Mouse (Mus musculus): ENCODE measurements around the gene 0610009B22Rik. TPM values are rescaled to one million over a fixed set of nuclear protein-coding genes. Genes with fewer than 3 reads are reported as not detected.
"Not testable (repeated sequence)": the region's sequence is repeated elsewhere in the genome, so short reads cannot be mapped to it uniquely, and the experiment has no call there.

Gene 0610009B22Rik
- 95.4 and 101 TPM in 2 replicates for polyA plus RNA-seq (2016; fragmentation: Nextera tagmentation; extraction: Ambion mirVana)

DNA sequence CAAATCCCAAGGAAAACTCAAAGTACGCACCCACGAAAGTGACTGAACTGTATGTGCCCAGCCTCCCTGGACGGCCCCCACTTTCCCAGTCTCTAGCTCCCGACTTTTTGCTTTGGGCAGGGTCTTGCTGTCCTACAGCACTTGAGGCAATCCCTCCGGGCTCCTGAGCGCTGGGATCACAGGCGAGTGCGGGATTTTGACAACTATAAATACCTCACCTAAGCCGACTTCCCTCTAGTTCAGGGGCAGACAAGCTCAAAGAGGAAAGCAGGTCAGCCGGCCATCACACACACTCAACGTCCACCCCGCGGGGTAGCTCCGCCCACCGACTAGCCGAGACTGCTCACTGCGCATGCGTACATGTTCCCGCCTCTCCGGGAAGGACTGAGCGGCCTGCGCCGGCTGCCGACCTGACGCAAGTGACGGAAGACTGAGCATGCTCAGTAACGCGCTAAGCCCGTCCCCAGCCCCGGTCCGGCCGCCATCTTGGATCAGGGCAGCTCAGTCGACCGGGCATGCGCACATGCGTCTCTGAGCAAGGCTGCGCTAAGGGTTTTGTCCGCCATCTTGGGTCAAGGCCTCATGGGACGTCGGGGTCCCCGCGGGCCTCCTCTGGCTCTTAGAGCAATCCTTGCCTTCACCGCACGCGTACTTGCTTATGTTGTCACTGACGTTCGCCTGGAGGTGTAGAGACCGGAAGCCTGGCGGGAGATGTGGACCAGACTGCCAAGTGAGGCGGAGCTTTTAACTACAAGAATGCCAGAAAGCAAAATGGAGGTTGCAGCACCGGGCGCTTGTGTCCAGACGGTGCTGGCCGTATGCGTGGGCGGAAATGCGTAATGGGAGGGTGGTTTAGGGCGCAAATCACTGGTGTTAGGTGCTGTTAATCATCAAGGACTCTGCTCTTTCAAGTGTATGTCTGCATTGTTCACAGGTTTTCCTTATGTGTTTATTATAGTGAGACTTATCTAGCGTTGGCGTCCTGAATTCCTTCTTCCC is at the start of gene 0610009B22Rik:
TSS of gene 0610009B22Rik (minus strand) at position 545 of the 999 bp plus-strand sequence.
- ATAC-seq (ENCODE audit: low FRiP score) = peak; percentile 100
- under 1% methylated on average over 60 of the region's 60 CpGs for WGBS
- Histone ChIP-seq H3K9me3 (no peaks in the 10 kb centered on the region), H3K4me3 (replicated peaks) (peak within 1 kb of the TSS; percentile 53), H3K27ac (peak within 1 kb of the TSS; percentile 98), H3K9ac (peak within 1 kb of the TSS; percentile 76), H3K4me2 (peak within 1 kb of the TSS; percentile 62), H3K36me3 (replicated peaks) (peaks cover 10% of the 10 kb centered on the region), H3K27me3 (0 out of 2 replicates have a peak, but pooled peaks cover 3% of the 10 kb centered on the region), H3K4me1 (peaks cover 6% of the 10 kb centered on the region)

DNA sequence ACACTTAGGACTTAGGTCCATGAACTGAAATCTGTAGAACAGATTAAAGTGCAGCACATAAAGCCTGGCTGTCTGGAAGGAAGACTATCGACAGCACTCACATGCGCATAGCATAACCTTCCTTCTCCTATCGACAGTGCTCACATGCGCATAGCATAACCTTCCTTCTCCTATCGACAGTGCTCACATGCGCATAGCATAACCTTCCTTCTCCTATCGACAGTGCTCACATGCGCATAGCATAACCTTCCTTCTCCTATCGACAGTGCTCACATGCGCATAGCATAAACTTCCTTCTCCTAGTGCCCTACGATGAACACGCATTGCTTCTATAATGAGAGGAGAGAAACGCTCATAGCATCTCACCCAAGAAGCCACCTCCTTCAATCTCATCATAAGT is 45.5 kb upstream of the 0610009B22Rik start:
- not testable (repeated sequence) for H3K9ac ChIP-seq; H3K27me3 ChIP-seq; ATAC-seq (ENCODE audit: low FRiP score); H3K4me3 ChIP-seq (replicated peaks); H3K4me1 ChIP-seq; H3K4me2 ChIP-seq; H3K27ac ChIP-seq; H3K9me3 ChIP-seq
- peaks cover 32% of the 10 kb centered on the region for H3K36me3 ChIP-seq (replicated peaks)
- 98% methylated on average over 13 of the region's 13 CpGs for WGBS

DNA sequence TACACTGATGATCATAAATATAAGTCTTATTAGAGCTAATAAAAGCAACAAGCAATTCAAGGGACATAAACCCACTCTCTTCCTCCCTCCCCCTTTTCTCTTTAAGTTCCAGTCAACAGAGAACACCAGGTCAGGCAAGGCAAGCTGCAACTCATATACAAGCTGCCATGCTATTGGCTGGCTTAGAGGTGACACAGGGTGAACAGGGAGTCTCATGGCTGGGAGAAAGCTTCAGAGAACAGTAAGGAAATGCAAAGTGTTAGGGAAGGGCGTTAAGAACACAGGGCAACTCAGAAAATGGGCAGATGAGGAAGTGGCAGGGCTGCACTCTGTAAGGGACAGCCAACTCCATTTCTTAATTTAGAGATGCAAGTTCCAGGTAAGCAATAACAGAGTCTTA is 44.2 kb upstream of the 0610009B22Rik start:
- no peak for ATAC-seq (ENCODE audit: low FRiP score)
- Histone ChIP-seq H3K4me1 (no peaks in the 10 kb centered on the region), H3K27ac (no peak overlapping the region), H3K36me3 (replicated peaks) (peaks cover 32% of the 10 kb centered on the region), H3K9ac (no peak overlapping the region), H3K4me3 (replicated peaks) (no peak overlapping the region), H3K4me2 (no peak overlapping the region), H3K9me3 (no peaks in the 10 kb centered on the region), H3K27me3 (no peaks in the 10 kb centered on the region)
- WGBS = 84% methylated on average over 1 of the region's 1 CpGs

DNA sequence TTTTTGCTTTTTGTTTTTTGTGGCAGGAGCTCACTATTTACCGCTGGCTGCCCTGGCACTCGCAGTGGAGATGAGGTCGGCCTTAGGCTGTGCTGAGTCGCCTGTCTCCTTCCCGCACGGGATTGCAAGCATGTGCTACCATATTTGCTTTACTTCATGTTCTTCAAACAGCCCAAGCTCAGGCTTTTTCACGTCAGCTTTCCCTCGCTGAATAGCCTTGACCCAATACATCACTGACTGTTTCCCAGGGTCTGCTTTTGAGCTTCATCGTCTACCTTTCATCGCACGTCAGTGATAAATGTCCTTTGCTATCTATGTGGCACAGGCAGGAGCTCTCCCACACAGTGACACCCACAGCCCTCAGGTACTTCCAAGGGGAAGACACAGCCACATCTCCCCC is 32.4 kb upstream of the 0610009B22Rik start:
- Histone ChIP-seq H3K4me3 (replicated peaks) (no peak overlapping the region), H3K36me3 (replicated peaks) (peaks cover 59% of the 10 kb centered on the region), H3K27ac (no peak overlapping the region), H3K4me1 (no peaks in the 10 kb centered on the region), H3K9ac (no peak overlapping the region), H3K27me3 (no peaks in the 10 kb centered on the region), H3K9me3 (no peaks in the 10 kb centered on the region), H3K4me2 (no peak overlapping the region)
- WGBS = 93% methylated on average over 11 of the region's 11 CpGs
- no peak for ATAC-seq (ENCODE audit: low FRiP score)

DNA sequence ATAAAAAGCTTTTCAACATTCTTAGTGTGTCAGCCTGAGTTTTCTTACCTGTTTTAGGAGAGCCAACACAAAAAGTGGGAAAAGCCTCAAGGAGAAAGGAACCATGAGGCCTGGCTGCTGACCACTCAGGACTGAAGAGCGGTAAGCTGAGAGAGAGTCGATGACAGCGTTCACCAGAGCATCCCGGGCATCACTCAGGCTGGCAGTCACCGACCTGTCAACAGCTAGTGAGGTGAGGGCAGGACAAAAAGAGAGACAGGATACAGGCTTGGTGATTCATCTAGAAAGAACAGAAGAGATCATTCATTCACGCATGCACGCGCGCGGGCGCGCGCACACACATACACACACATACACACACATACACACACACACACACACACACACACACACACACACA is 18.4 kb upstream of the 0610009B22Rik start:
- peaks cover 65% of the 10 kb centered on the region for H3K36me3 ChIP-seq (replicated peaks)
- H3K4me3 ChIP-seq (replicated peaks) = no peak overlapping the region
- H3K4me1 ChIP-seq = no peaks in the 10 kb centered on the region
- H3K9ac ChIP-seq = no peak overlapping the region
- H3K27ac ChIP-seq = no peak overlapping the region
- no peaks in the 10 kb centered on the region for H3K9me3 ChIP-seq
- H3K27me3 ChIP-seq = no peaks in the 10 kb centered on the region
- WGBS = 96% methylated on average over 12 of the region's 13 CpGs
- H3K4me2 ChIP-seq = no peak overlapping the region
- no peak for ATAC-seq (ENCODE audit: low FRiP score)

DNA sequence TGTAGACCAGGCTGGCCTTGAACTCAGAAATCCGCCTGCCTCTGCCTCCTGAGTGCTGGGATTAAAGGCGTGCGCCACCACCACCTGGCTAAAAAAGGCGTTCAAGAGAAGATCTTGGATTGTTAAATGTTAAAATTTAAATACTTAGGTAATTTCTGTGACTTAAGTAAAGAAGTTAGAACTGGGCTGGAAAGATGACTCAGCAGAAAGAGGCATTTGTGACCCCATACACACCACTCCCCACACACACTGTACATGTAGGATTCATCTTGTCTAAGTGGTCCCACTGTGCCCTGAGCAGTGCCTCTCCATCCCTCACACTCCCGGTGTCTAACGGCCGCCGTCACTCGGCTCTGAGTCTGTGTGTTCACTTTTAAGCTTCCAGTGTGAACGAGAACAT is 17.8 kb upstream of the 0610009B22Rik start:
- H3K9me3 ChIP-seq = no peaks in the 10 kb centered on the region
- H3K4me2 ChIP-seq = no peak overlapping the region
- no peaks in the 10 kb centered on the region for H3K4me1 ChIP-seq
- H3K36me3 ChIP-seq (replicated peaks) = peaks cover 64% of the 10 kb centered on the region
- H3K27ac ChIP-seq = no peak overlapping the region
- no peak overlapping the region for H3K4me3 ChIP-seq (replicated peaks)
- H3K27me3 ChIP-seq = no peaks in the 10 kb centered on the region
- ATAC-seq (ENCODE audit: low FRiP score) = no peak
- WGBS = 96% methylated on average over 10 of the region's 10 CpGs
- H3K9ac ChIP-seq = no peak overlapping the region

DNA sequence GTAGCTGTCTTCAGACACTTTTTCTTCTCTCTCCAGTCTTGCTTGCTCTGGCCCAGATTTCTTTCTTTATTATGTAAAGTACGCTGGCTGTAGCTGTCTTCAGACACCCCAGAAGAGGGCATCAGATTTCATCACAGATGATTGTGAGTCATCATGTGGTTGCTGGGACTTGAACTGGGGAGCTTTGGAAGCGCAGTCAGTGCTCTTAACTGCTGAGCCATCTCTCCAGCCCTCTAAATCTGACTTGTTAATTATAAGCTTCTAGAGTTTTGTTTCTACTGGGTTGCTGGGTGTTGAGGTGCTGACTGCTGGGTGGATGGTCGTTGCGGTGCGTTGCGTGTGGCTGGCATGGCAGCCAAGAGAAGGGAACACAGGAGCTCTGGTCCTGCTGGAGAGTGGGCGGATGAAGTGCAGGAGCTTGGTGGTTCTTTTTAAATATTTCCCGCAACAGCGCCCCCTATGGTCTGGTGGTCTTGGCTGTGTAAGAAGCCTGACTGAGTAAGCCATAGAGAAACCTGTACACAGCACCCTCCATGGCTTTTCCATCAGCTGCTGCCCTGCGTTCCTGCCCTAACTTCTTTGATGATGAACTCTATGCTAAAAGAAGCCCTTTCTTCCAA is 14.8 kb upstream of the 0610009B22Rik start:
- WGBS = 69% methylated on average over 10 of the region's 10 CpGs
- ATAC-seq (ENCODE audit: low FRiP score) = no peak
- H3K4me3 ChIP-seq (replicated peaks) = no peak overlapping the region
- H3K27ac ChIP-seq = no peak overlapping the region
- H3K4me1 ChIP-seq = no peaks in the 10 kb centered on the region
- no peaks in the 10 kb centered on the region for H3K9me3 ChIP-seq
- no peaks in the 10 kb centered on the region for H3K27me3 ChIP-seq
- H3K4me2 ChIP-seq = no peak overlapping the region
- peaks cover 63% of the 10 kb centered on the region for H3K36me3 ChIP-seq (replicated peaks)
- H3K9ac ChIP-seq = no peak overlapping the region

DNA sequence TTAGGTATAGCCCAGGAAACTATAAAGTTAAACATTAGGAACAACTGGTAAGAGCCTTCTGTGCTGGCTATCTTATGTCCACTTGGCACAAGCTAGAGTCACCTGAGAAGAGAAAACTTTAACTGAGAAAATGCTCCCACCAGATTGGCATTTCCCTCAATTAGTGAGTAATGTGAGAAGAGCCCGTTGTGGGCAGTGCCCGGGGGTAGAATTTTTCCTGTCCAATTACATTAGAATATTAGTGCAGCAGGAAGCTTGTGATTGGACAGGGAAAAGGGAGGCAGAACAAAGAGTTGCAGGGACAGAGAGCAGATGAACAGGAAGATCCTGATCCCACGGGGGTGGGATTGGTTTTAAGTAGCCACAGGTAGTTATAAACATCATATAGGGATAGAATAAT is 14.2 kb upstream of the 0610009B22Rik start:
- WGBS = 77% methylated on average over 3 of the region's 3 CpGs
- ATAC-seq (ENCODE audit: low FRiP score) = no peak
- peaks cover 64% of the 10 kb centered on the region for H3K36me3 ChIP-seq (replicated peaks)
- no peaks in the 10 kb centered on the region for H3K4me1 ChIP-seq
- H3K27ac ChIP-seq = no peak overlapping the region
- no peak overlapping the region for H3K9ac ChIP-seq
- no peak overlapping the region for H3K4me2 ChIP-seq
- H3K9me3 ChIP-seq = no peaks in the 10 kb centered on the region
- H3K4me3 ChIP-seq (replicated peaks) = no peak overlapping the region
- no peaks in the 10 kb centered on the region for H3K27me3 ChIP-seq

DNA sequence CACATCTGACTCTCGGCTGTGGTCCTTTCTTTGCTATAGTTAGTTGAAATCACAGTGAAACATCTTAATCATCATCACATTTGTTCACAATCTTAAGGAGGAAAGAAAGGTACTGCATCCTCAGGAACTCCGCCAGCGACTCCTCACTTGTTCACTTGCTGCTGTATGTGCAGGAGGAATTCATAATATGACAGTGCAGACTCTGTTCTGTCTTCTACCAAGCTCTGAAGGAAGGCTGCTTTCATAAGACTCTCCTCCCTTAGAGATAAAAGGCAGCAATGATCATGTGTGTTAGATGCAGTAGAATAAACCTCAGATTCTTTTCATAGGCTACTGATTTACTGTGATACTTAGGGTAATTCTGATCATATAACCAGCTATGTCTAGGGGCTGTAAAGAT is 6.3 kb upstream of the 0610009B22Rik start:
- WGBS = 99% methylated on average over 3 of the region's 3 CpGs
- Histone ChIP-seq H3K4me1 (no peaks in the 10 kb centered on the region), H3K9me3 (no peaks in the 10 kb centered on the region), H3K27me3 (0 out of 2 replicates have a peak, but pooled peaks cover 3% of the 10 kb centered on the region), H3K36me3 (replicated peaks) (peaks cover 35% of the 10 kb centered on the region), H3K4me3 (replicated peaks) (no peak overlapping the region), H3K9ac (no peak overlapping the region), H3K4me2 (no peak overlapping the region), H3K27ac (no peak overlapping the region)
- ATAC-seq (ENCODE audit: low FRiP score) = no peak

DNA sequence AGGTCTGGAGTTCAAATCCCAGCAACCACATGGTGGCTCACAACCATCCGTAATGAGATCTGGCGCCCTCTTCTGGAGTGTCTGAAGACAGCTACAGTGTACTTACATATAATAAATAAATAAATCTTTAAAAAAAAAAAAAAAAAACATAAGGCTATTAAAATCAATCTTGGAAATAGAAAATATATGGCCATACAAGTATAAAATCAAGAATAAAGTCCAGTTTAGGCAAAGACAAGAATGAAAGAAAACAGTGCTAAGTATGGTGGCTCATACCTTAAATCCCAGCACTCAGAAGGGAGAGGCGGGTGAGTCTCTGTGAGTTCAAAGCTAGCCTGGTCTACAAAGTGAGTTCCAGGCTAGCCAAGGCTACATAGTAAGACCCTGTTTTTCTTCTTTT is 1.9 kb upstream of the 0610009B22Rik start:
- not testable (repeated sequence) for H3K9ac ChIP-seq; H3K4me2 ChIP-seq; H3K4me3 ChIP-seq (replicated peaks); H3K36me3 ChIP-seq (replicated peaks); H3K27ac ChIP-seq; H3K9me3 ChIP-seq; H3K27me3 ChIP-seq; ATAC-seq (ENCODE audit: low FRiP score); H3K4me1 ChIP-seq
- WGBS = 88% methylated on average over 2 of the region's 3 CpGs

DNA sequence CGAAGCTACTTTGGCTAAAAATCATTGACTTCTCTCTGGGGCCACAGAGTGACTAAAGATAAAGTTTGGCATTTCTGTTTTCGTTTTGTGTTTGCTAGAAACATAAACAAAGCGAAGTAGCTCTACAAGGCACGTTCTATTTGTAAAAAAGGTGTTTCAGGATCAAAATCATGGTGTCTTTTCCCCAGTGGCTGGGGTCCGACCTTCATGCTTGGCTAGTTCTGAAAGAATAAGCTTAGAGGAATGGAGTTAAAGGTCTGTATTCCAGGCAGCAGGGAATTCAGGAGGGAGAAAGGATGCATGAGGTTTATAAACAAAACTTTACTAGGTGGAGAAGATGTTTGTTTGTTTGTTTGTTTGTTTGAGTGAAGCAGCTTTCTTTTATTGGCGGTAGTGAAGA is 669 bp upstream of the 0610009B22Rik start:
- peak overlapping the region; percentile 53 for H3K4me3 ChIP-seq (replicated peaks)
- H3K9ac ChIP-seq = peak overlapping the region; percentile 36; the same call in 1 of the 2 replicates
- 24% methylated on average over 6 of the region's 6 CpGs for WGBS
- no peaks in the 10 kb centered on the region for H3K9me3 ChIP-seq
- no peak for ATAC-seq (ENCODE audit: low FRiP score)
- 0 out of 2 replicates have a peak, but pooled peaks cover 3% of the 10 kb centered on the region for H3K27me3 ChIP-seq
- peak overlapping the region; percentile 98 for H3K27ac ChIP-seq
- H3K4me2 ChIP-seq = peak overlapping the region; percentile 62
- peaks cover 10% of the 10 kb centered on the region for H3K36me3 ChIP-seq (replicated peaks)
- peaks cover 6% of the 10 kb centered on the region for H3K4me1 ChIP-seq

DNA sequence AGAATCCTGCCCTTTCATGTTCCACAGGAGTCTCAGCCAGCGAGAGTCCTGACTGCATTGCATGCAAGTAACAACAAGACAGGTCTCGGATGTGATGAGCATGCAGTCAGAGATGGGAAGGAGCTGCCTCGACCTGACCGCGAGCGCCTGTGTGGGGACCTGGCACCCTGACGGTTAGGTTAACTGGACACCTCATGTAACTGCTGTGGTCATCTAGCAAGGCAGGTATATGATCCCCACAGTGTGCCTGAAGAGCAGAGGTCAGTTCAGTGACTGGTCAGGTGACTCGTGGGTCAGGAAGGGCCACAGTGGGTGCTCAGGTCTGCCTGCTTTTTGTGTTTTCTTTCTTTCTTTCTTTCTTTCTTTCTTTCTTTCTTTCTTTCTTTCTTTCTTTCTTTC is 6.7 kb downstream of the 0610009B22Rik start:
- 51% methylated on average over 8 of the region's 8 CpGs for WGBS
- H3K36me3 ChIP-seq (replicated peaks) = peaks cover 10% of the 10 kb centered on the region
- no peak for ATAC-seq (ENCODE audit: low FRiP score)
- no peak overlapping the region for H3K9ac ChIP-seq
- H3K27me3 ChIP-seq = no peaks in the 10 kb centered on the region
- no peak overlapping the region for H3K27ac ChIP-seq
- H3K4me2 ChIP-seq = no peak overlapping the region
- H3K4me3 ChIP-seq (replicated peaks) = no peak overlapping the region
- 0 out of 2 replicates have a peak, but pooled peaks cover 6% of the 10 kb centered on the region for H3K4me1 ChIP-seq
- no peaks in the 10 kb centered on the region for H3K9me3 ChIP-seq

Data from forebrain, embryonic 12.5 days (tissue).